Mouse (Mus musculus): ENCODE data around the gene Arhgap32. TPM values are rescaled to one million over a fixed set of nuclear protein-coding genes. Genes with fewer than 3 reads are reported as not detected.

The Arhgap32 gene
- 18.2 and 28.4 TPM in 2 replicates for polyA plus RNA-seq (2011; ENCODE audit: insufficient read length, low read depth, missing spikeins)

DNA sequence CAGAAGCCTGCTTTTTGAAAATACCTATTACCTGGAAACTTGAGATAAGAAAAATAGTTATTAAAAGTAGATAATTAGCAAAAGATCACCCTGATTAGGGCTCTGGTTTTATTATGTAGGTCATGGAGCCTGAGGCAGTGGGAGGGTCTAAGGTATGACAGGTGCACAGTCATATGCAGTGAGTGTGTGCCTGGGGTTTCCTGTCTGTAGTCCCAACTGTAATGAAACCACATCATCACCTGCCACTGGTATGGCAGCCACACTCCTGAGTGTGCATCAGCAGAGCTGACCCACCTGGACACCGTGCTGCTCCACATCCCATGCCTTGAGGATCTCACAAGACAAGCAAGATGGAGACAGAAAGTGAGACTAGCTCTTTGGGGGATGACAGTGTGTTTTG is at the start of gene Arhgap32:
Gene Arhgap32 (plus strand): TSS at position 351 of the 400 bp plus-strand sequence.
- TF ChIP-seq CTCF (IDR thresholded peaks at IDR 0.05; ENCODE audit: borderline replicate concordance, insufficient read depth, low read length) (no peak), POLR2A (IDR thresholded peaks at IDR 0.05; ENCODE audit: low read depth, low read length) (no peak)
- Histone ChIP-seq H3K4me1 (ENCODE audit: control insufficient read depth, insufficient read depth, low read length) (peaks cover 3% of the 10 kb centered on the region; the same call in 1 of the 2 replicates), H3K4me3 (ENCODE audit: insufficient read depth, low read length) (no peak within 1 kb of the TSS), H3K27ac (ENCODE audit: insufficient read depth, low read length) (no peak within 1 kb of the TSS)

DNA sequence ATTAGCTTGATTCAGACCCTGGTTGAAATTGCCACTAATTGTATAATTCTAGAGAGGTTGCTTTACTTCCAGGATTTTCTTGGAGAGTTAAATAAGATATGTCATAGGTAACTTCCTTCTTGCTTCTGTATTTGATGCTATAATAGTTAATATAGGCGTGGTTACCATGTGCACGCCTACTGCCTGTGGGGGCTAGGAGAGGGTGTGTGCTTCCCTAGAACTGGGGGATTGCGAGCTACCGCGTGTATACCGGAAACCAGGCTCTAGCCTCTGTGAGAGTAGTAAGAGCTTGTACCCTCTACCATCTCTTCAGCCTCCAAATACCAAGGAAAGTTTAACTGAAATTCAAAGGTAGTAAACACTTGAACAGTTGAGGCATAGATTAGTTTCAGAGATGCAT is 43.2 kb upstream of the Arhgap32 start:
- Histone ChIP-seq H3K4me3 (ENCODE audit: insufficient read depth, low read length) (no peak overlapping the region), H3K27ac (ENCODE audit: insufficient read depth, low read length) (no peak overlapping the region), H3K4me1 (ENCODE audit: control insufficient read depth, insufficient read depth, low read length) (no peaks in the 10 kb centered on the region)
- TF ChIP-seq POLR2A (IDR thresholded peaks at IDR 0.05; ENCODE audit: low read depth, low read length) (no peak), CTCF (IDR thresholded peaks at IDR 0.05; ENCODE audit: borderline replicate concordance, insufficient read depth, low read length) (no peak)

DNA sequence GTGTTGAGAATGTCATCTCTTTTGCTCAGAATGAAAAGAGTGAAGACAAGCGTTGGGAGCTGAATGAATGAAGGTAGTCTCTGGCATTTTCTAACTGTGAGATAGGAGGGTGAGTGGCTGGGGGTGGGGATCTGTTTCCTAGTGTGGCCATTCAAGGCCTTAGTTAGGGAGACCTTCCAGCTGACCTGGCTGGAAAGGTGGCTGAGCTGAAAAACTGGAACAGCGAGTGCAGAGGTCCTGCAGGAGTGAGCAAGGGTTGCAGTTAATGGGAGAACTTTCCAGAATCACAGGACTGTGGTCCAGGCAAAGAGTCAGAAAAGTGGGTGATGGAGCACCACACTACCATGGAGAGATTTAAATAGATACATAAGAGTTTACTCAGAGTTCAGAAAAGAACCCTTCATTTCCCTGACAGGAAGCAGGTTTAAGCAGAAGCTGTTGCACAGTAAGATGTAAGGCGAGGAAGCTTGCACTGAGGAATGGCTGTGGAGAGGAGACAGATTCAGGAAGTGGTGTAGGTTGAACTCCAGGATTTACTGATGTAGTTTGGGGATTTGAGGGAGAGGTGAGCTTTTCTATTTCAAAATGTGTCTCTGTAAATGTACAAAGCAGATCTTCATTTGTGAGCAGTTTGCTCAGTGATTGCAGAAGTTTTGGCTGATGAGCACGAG is 27.7 kb upstream of the Arhgap32 start:
- Histone ChIP-seq H3K27ac (ENCODE audit: insufficient read depth, low read length) (no peak overlapping the region), H3K4me3 (ENCODE audit: insufficient read depth, low read length) (no peak overlapping the region), H3K4me1 (ENCODE audit: control insufficient read depth, insufficient read depth, low read length) (no peaks in the 10 kb centered on the region)
- TF ChIP-seq POLR2A (IDR thresholded peaks at IDR 0.05; ENCODE audit: low read depth, low read length), result no peak
- TF ChIP-seq CTCF (IDR thresholded peaks at IDR 0.05; ENCODE audit: borderline replicate concordance, insufficient read depth, low read length), result no peak

DNA sequence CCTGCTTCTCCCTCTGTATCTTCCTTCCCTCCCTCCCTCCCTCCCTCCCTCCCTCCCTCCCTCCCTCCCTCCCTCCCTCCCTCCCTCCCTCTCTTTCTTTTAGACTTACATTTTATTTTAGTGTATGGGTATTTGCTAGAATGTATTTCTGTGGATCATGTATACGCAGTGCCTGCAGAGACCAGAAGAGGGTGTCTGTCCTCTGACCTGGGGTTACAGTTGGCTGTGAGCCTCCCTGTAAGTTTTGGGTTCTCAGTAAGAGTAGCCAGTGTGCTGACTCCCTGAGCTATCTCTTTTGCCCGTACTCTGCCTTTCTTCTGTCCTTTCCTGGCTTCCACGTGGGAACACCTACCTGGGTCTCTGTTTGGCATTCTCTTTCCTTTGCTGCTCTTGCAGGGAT is 27.1 kb upstream of the Arhgap32 start:
- no peak for TF ChIP-seq CTCF (IDR thresholded peaks at IDR 0.05; ENCODE audit: borderline replicate concordance, insufficient read depth, low read length)
- no peak for TF ChIP-seq POLR2A (IDR thresholded peaks at IDR 0.05; ENCODE audit: low read depth, low read length)
- no peaks in the 10 kb centered on the region for H3K4me1 ChIP-seq (ENCODE audit: control insufficient read depth, insufficient read depth, low read length)
- no peak overlapping the region for H3K27ac ChIP-seq (ENCODE audit: insufficient read depth, low read length)
- H3K4me3 ChIP-seq (ENCODE audit: insufficient read depth, low read length), result no peak overlapping the region

DNA sequence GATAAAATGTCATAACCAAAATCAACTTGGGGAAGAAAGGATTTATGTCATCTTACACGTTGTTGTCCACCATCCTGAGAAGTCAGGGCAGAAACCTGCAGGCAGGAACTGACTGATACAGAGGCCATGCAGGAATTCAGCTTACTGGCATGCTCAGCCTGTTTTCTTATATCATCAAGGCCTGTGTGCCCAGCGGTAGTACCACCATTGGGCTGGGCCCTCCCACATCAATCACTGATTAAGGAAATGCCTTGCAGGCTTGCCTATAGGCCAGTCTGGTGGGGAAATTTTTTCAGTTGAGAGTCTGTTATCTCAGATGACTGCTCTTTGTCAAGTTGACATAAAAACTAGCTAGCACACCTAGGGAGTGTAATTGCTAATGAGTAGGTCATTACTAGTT is 22.5 kb upstream of the Arhgap32 start:
- no peaks in the 10 kb centered on the region for H3K4me1 ChIP-seq (ENCODE audit: control insufficient read depth, insufficient read depth, low read length)
- H3K27ac ChIP-seq (ENCODE audit: insufficient read depth, low read length), result no peak overlapping the region
- no peak overlapping the region for H3K4me3 ChIP-seq (ENCODE audit: insufficient read depth, low read length)
- TF ChIP-seq CTCF (IDR thresholded peaks at IDR 0.05; ENCODE audit: borderline replicate concordance, insufficient read depth, low read length) (no peak), POLR2A (IDR thresholded peaks at IDR 0.05; ENCODE audit: low read depth, low read length) (no peak)

DNA sequence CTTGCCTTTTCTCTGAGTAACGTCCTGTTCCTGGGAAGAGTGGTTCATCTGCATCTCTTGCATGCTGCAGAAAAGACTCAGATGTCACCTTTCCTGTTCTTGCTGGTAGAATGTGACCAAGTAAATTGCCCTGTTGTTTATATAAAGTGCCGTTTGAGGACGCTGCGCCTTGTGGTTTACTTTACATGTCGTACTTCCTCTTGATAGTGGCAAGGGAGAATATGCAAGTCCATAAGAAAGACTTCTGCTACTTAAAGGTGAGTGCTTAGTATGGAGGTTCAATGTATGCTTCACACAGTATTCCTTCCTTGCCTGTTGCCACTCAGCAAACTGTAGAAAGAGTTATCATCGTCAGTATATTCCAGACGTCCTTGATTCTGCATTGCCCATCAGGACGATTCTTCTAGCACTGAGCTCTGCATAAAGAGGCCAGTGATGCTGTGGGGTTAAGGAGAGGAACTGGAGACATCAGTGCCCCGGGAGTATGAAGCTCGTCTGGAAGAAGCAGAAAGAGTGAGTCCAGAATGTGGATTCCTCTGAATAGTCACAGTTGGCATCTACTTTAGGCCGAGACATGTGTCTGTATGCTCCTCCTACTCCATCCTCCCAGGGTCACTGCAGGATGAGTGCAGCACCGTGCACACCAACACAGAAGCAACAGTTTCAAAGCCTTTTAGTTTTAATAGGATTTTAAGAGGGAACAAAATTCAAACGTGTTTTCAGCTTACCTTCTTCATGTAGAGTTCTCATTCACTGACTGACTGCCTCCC is 21.4 kb upstream of the Arhgap32 start:
- H3K4me3 ChIP-seq (ENCODE audit: insufficient read depth, low read length), result no peak overlapping the region
- no peak overlapping the region for H3K27ac ChIP-seq (ENCODE audit: insufficient read depth, low read length)
- H3K4me1 ChIP-seq (ENCODE audit: control insufficient read depth, insufficient read depth, low read length), result no peaks in the 10 kb centered on the region
- TF ChIP-seq POLR2A (IDR thresholded peaks at IDR 0.05; ENCODE audit: low read depth, low read length) (no peak), CTCF (IDR thresholded peaks at IDR 0.05; ENCODE audit: borderline replicate concordance, insufficient read depth, low read length) (no peak)

DNA sequence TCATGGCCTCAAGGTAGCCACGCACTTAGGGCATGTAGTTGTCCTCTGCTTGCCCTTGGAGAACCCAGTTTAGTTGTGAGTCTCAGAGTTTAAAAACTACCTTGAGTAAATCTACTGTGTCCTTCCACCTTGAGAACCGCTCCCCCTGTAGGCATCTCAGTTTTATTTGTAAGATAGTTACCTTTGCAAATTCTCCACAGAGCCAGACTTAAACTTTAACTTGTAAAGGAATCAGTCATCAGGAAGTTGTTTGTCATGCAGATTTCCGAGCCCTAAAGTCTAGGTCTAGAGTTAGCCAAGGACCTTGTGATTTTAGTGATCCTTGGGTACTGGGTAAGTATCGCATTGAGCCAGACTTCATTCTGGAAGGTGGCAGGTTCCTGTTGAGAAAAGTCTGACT is 20.4 kb upstream of the Arhgap32 start:
- no peak overlapping the region for H3K4me3 ChIP-seq (ENCODE audit: insufficient read depth, low read length)
- no peaks in the 10 kb centered on the region for H3K4me1 ChIP-seq (ENCODE audit: control insufficient read depth, insufficient read depth, low read length)
- TF ChIP-seq CTCF (IDR thresholded peaks at IDR 0.05; ENCODE audit: borderline replicate concordance, insufficient read depth, low read length) (no peak), POLR2A (IDR thresholded peaks at IDR 0.05; ENCODE audit: low read depth, low read length) (no peak)
- H3K27ac ChIP-seq (ENCODE audit: insufficient read depth, low read length), result no peak overlapping the region

DNA sequence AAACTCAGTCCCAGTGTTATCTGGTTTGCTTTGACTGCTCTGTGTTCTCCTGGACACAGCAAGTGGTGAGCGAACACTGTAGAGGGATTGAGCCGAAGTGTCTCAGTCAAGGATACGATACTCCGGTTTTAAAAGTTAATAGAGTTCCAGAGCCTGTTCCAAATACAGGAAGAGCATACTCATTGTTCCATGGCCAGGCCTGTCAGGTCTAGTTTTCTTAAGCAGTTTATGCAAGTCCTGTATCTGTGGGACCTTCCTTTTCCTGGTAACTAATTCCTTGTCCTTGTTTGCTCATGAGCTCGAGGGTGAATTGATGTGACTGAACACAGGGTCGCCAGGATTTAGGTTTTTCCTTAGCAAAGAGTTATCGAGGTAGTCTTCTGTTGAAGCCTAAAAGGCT is 19.4 kb upstream of the Arhgap32 start:
- Histone ChIP-seq H3K27ac (ENCODE audit: insufficient read depth, low read length) (no peak overlapping the region), H3K4me1 (ENCODE audit: control insufficient read depth, insufficient read depth, low read length) (no peaks in the 10 kb centered on the region), H3K4me3 (ENCODE audit: insufficient read depth, low read length) (no peak overlapping the region)
- TF ChIP-seq CTCF (IDR thresholded peaks at IDR 0.05; ENCODE audit: borderline replicate concordance, insufficient read depth, low read length) (no peak), POLR2A (IDR thresholded peaks at IDR 0.05; ENCODE audit: low read depth, low read length) (no peak)

DNA sequence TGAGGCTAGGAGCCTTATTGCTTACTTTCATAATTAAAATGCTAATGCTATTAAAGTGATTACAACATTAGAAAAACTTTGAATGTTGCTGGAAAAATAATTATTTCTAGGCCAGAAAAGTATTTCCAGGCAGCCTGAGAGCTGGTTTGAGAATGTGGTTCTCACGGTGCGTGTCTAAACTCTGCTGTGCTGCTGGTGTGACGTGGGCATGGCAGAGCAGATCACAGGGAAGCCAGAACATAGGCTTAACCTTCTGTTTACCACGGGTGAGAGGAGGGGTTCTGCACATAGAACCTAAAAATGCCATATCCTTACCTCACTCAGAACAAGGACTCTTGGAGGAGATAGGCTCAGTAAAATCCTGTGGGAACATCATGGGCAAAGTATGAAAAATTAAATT is 18.8 kb upstream of the Arhgap32 start:
- TF ChIP-seq POLR2A (IDR thresholded peaks at IDR 0.05; ENCODE audit: low read depth, low read length) (no peak), CTCF (IDR thresholded peaks at IDR 0.05; ENCODE audit: borderline replicate concordance, insufficient read depth, low read length) (no peak)
- Histone ChIP-seq H3K4me1 (ENCODE audit: control insufficient read depth, insufficient read depth, low read length) (no peaks in the 10 kb centered on the region), H3K27ac (ENCODE audit: insufficient read depth, low read length) (no peak overlapping the region), H3K4me3 (ENCODE audit: insufficient read depth, low read length) (no peak overlapping the region)
